Mouse (Mus musculus) embryonic facial prominence, embryonic 15.5 days (tissue): Measurements from ENCODE around the gene Mrps31. TPM values are rescaled to one million over a fixed set of nuclear protein-coding genes. Genes with fewer than 3 reads are reported as not detected.

Experiments used
- ATAC-seq: fragments of 200-750 bp; cut with Nextera tagmentation; 2 replicates; pipeline ENCODE4 v1.8.0; 2017; ENCODE audit warnings: low read depth, moderate TSS enrichment; ENCODE audit not compliant: insufficient number of reproducible peaks, low FRiP score, low TSS enrichment
- H3K27ac ChIP-seq: fragments of 300-500 bp; sonication (generic); replicated peaks from 2 replicates; pipeline ENCODE4 v1.5.1; 2015; ENCODE audit warnings: mild to moderate bottlenecking, inconsistent platforms
- H3K27me3 ChIP-seq: fragments of 300-500 bp; sonication (generic); 2 replicates; pipeline ENCODE4 v1.6.1; 2015; ENCODE audit warnings: inconsistent platforms
- H3K36me3 ChIP-seq: fragments of 300-500 bp; sonication (generic); 2 replicates; pipeline ENCODE4 v1.6.1; 2015; ENCODE audit warnings: mild to moderate bottlenecking, inconsistent platforms
- H3K4me1 ChIP-seq: fragments of 300-500 bp; sonication (generic); 2 replicates; pipeline ENCODE4 v1.6.1; 2015; ENCODE audit warnings: inconsistent platforms
- H3K4me2 ChIP-seq: fragments of 300-500 bp; sonication (generic); replicated peaks from 2 replicates; pipeline ENCODE4 v1.6.1; 2015; ENCODE audit warnings: mild to moderate bottlenecking, inconsistent platforms
- H3K4me3 ChIP-seq: fragments of 300-500 bp; sonication (generic); replicated peaks from 2 replicates; pipeline ENCODE4 v1.5.1; 2015; ENCODE audit warnings: mild to moderate bottlenecking, inconsistent platforms
- H3K9ac ChIP-seq: fragments of 300-500 bp; sonication (generic); 2 replicates; pipeline ENCODE4 v1.6.1; 2015; ENCODE audit warnings: inconsistent platforms
- H3K9me3 ChIP-seq: fragments of 300-500 bp; sonication (generic); replicated peaks from 2 replicates; pipeline ENCODE4 v1.6.1; 2016; ENCODE audit warnings: inconsistent platforms
- WGBS: fragments of 180-500 bp; shearing (Covaris S2); methylation state at CpG from one replicate; pipeline ENCODE4 v1.1.7; 2015; 5-methylcytosine and 5-hydroxymethylcytosine counted together
- polyA plus RNA-seq: library from polyadenylated mRNA; unstranded; fragments of >200 nt; fragmentation: Nextera tagmentation; extraction: Ambion mirVana; gene quantifications from 2 replicates; pipeline ENCODE4 v1.2.1, GENCODE M21; 2015

Mrps31 gene
- polyA plus RNA-seq, 1 experiment from 2014 or later: 32.1 TPM

DNA sequence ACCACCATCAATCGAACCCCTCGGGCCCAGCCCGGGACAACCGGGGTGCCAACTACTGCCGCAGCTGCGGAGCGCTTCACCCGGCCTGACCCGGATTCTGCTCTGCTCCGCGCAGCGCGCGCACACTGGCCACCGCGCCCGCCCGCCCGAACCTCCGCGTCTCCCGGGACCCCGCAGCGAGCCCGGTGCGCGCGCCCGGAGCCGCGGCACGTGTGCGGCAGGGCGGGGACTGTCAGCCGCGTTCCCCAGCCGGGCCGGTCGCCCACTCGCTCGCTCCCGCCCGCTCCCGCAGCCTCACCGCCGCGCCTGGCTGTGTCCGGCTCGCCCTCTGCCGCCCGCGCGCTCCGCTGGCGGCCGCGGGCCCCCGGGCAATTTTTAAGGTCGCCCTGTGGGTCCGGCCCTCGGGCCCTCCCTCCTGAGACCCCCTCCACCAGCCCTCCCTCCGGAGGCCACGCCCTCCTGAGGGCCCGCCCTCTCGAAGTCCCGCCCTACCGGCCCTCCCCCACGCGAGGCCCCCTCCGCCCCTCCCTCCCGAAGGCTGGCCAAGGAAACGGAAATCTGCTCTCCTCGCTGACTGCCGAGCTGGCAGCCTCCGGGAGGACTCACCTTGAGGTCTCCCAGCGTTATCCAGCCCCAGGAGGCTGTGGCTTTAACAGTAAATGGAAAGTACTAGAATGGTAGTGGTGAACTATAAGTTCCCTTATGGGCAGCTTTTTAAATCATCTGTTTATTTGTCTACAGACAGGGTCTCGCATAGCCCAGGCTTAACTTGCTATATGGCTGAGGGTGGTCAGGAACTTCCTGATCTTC lies 12.8 kb upstream of the Mrps31 start, which contains the start of gene Slc25a15:
Slc25a15 (minus strand) TSS at position 456 of the 810 bp plus-strand sequence.
- H3K4me1 ChIP-seq: peaks cover 13% of the 10 kb centered on the region
- H3K27ac ChIP-seq: peak within 1 kb of the TSS; percentile 82
- H3K27me3 ChIP-seq: no peaks in the 10 kb centered on the region
- H3K9ac ChIP-seq: peak within 1 kb of the TSS; percentile 78
- WGBS: under 1% methylated on average over 71 of the region's 77 CpGs
- peak within 1 kb of the TSS; percentile 64 for H3K4me2 ChIP-seq
- ATAC-seq: peak; percentile 93
- 0 out of 2 replicates have a peak, but pooled peaks cover 4% of the 10 kb centered on the region for H3K36me3 ChIP-seq
- peak within 1 kb of the TSS; percentile 88 for H3K4me3 ChIP-seq
- H3K9me3 ChIP-seq: no peaks in the 10 kb centered on the region

DNA sequence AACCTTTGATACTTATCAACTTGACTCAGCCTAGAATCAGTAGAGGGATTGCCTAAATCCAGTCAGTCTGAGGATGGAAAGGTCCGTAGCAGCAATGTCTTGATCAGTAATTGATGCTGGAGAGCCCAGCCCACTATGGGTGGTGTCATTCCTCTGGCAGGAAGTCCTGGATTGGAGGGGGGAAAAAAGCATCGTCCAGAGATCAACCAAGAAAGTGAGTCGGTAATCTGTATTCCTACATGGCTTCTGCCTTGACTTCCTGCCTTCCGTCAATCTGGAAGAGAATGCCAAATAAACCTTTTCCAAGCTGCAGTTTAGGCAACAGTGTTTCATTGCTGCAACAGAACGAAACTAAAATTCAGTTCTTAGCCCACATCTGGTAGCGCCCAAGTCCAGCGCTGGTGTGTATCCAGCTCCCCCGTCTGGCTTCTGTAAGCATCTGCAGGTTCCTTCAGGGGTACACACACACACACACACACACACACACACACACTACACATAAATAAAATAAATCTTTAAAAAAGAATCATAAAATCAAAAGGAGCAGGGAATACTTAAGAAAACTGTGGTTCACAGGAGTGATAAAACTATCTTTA lies 11.8 kb upstream of the Mrps31 start:
- ATAC-seq: no peak
- no peaks in the 10 kb centered on the region for H3K27me3 ChIP-seq
- 0 out of 2 replicates have a peak overlapping the region, but pooled peaks have one; percentile 82 for H3K27ac ChIP-seq
- H3K9me3 ChIP-seq: no peaks in the 10 kb centered on the region
- 78% methylated on average over 8 of the region's 8 CpGs for WGBS
- H3K4me2 ChIP-seq: peak overlapping the region; percentile 64
- H3K4me3 ChIP-seq: peak overlapping the region; percentile 88
- H3K9ac ChIP-seq: no peak overlapping the region
- H3K36me3 ChIP-seq: 0 out of 2 replicates have a peak, but pooled peaks cover 1% of the 10 kb centered on the region
- H3K4me1 ChIP-seq: peaks cover 13% of the 10 kb centered on the region

DNA sequence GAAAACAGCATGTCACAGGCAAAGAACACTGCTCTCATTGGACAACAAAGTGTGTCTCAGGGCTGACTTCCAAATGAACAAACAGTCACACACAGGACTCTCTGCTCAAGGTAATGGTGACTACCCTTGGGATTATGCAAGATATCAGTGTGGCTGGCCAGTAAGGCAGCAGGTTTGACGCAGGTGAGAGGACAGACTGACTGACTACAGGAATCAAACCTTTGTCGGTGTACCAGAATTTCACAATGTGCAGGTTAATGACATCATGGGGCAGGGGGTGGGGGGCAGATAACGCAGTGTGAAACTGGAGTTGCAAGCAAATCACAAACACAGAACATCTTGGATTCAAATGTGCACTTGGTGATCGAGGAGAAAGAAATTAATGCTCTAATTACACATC lies 10.6 kb upstream of the Mrps31 start:
- H3K4me3 ChIP-seq: no peak overlapping the region
- no peak overlapping the region for H3K9ac ChIP-seq
- no peaks in the 10 kb centered on the region for H3K9me3 ChIP-seq
- H3K4me1 ChIP-seq: peaks cover 13% of the 10 kb centered on the region
- H3K27ac ChIP-seq: no peak overlapping the region
- H3K36me3 ChIP-seq: no peaks in the 10 kb centered on the region
- no peaks in the 10 kb centered on the region for H3K27me3 ChIP-seq
- 81% methylated on average over 4 of the region's 4 CpGs for WGBS
- H3K4me2 ChIP-seq: no peak overlapping the region
- ATAC-seq: no peak

DNA sequence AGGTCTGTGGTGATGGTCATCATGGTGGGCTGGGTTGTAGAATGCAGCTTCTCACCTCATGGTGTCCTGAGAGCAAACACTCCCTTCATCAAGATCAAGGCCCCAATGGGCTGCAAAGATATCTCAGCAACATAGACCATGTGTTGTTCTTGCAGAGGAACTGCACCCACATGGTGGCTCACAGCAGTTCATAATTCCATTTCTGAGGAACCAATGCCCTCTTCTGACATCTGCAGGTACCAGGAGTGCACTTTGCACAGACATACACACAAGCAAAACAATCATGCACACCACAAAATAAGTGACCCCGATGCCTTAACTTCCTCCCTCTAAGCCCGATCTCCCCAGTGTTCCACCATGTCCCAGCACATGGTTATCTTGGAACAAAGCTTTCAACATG lies 7.9 kb upstream of the Mrps31 start:
- no peak for ATAC-seq
- Histone ChIP-seq H3K27me3 (no peaks in the 10 kb centered on the region), H3K4me3 (no peak overlapping the region), H3K4me1 (peaks cover 5% of the 10 kb centered on the region), H3K36me3 (no peaks in the 10 kb centered on the region), H3K27ac (no peak overlapping the region), H3K9ac (no peak overlapping the region), H3K4me2 (no peak overlapping the region), H3K9me3 (no peaks in the 10 kb centered on the region)
- WGBS: 85% methylated on average over 2 of the region's 2 CpGs

DNA sequence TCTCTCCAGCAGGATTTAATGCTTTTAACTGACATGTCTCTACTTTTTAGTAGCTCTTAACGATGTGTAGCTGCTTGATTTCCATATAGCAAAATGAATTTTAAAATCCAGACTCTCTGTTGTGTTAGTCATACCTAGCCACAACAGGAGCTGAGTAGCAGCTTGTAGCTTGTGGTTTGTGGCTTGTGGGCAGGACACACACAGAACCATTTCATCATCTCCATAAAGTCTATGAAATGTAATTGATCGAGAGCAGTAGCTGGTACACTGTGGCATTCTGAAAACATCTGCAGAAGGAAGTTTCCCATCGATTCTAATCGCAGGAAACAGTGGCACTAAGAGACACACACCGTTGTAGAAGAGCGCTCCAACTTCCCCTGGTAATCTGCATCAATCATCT lies 5.4 kb upstream of the Mrps31 start:
- no peak overlapping the region for H3K4me3 ChIP-seq
- H3K9ac ChIP-seq: no peak overlapping the region
- no peak overlapping the region for H3K27ac ChIP-seq
- no peak for ATAC-seq
- no peaks in the 10 kb centered on the region for H3K36me3 ChIP-seq
- H3K9me3 ChIP-seq: no peaks in the 10 kb centered on the region
- H3K4me2 ChIP-seq: no peak overlapping the region
- H3K4me1 ChIP-seq: 0 out of 2 replicates have a peak, but pooled peaks cover 3% of the 10 kb centered on the region
- H3K27me3 ChIP-seq: no peaks in the 10 kb centered on the region
- WGBS: 65% methylated on average over 6 of the region's 6 CpGs

DNA sequence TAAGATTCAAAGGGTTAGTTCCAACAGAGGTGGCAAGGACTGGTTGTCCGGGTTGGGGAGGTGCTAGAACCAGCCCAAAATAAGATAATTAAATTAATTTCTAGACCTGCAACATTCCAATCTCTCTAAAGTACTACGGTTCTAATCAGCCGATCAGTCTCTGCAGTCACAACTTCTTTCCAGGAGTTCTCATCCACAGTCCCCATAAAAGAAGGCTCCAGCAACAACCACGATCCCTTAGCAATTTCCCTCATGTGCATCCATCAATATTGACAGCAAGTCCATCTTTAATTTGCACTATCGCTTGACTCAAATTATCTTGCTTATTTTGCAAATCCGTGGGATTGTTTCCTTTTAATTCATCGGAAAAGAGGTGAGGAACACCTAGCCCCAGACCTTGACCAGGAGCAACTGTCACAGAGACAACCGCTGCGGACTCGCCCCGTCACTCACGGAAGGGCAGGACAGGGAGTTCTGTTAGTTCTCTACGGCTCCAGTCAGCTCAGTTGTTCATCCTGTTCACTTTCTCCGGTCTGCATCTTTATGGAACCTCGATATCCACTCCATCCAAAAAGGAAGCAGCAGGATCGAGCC lies 376 bp upstream of the Mrps31 start:
- H3K4me2 ChIP-seq: peak overlapping the region; percentile 61
- peak overlapping the region; percentile 95 for H3K4me3 ChIP-seq
- WGBS: 15% methylated on average over 16 of the region's 16 CpGs
- H3K4me1 ChIP-seq: peaks cover 9% of the 10 kb centered on the region
- H3K9me3 ChIP-seq: no peaks in the 10 kb centered on the region
- H3K36me3 ChIP-seq: no peaks in the 10 kb centered on the region
- H3K9ac ChIP-seq: peak overlapping the region; percentile 97
- no peaks in the 10 kb centered on the region for H3K27me3 ChIP-seq
- ATAC-seq: no peak
- peak overlapping the region; percentile 84; the same call in 1 of the 2 replicates for H3K27ac ChIP-seq

DNA sequence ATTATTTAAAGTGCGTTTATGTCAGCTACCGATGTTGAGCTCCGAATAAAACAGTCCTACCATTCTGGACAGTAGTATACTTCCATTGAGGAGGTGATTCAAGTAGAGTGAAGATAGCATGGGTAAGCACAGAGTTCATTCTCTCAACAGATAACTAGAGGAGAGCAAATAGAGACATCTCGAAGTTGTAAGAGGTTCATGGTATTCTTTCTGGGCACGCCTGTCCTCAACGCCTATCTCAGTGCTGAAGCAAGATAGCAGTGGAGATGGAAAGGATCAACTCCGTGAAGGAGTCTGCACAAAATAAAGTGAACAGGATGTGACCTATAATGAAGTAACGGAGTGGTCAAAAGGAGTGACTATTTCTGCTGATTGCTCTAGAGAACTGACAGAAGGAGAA lies 810 bp downstream of the Mrps31 start:
- no peak overlapping the region for H3K27ac ChIP-seq
- H3K4me1 ChIP-seq: peaks cover 9% of the 10 kb centered on the region
- peaks cover 5% of the 10 kb centered on the region; the same call in 1 of the 2 replicates for H3K36me3 ChIP-seq
- H3K4me2 ChIP-seq: peak overlapping the region; percentile 61
- H3K9me3 ChIP-seq: no peaks in the 10 kb centered on the region
- no peak for ATAC-seq
- H3K4me3 ChIP-seq: peak overlapping the region; percentile 95
- 19% methylated on average over 8 of the region's 8 CpGs for WGBS
- H3K9ac ChIP-seq: peak overlapping the region; percentile 97
- H3K27me3 ChIP-seq: no peaks in the 10 kb centered on the region

Other genes starting within 250 kb of the Mrps31 start
- gene Nek3, start 244.9 kb upstream of the Mrps31 start, polyA plus RNA-seq: 3.5 and 4.1 TPM in 2 replicates
- 35.6 and 38.4 TPM in 2 replicates for gene Ckap2, start 225.5 kb upstream of the Mrps31 start, polyA plus RNA-seq
- gene Vps36, start 218.6 kb upstream of the Mrps31 start, polyA plus RNA-seq: 36.6 and 38.5 TPM in 2 replicates
- 13.1 and 13.3 TPM in 2 replicates for gene Thsd1, start 184.0 kb upstream of the Mrps31 start, polyA plus RNA-seq
- gene Tpte, start 127.9 kb upstream of the Mrps31 start, polyA plus RNA-seq: not detected in 2 replicates
- gene Slc25a15, start 12.8 kb upstream of the Mrps31 start, polyA plus RNA-seq: 16.5 and 17.5 TPM in 2 replicates